Mouse (Mus musculus) naive thymus-derived CD4-positive, alpha-beta T cell, adult 2 months (primary cell): Measurements from ENCODE around the gene Dync1h1.
A peak's percentile ranks its signal among the peaks of the same experiment; 100 is the strongest.
"Not testable (repeated sequence)": the region's sequence is repeated elsewhere in the genome, so short reads cannot be mapped to it uniquely, and the experiment has no call there.

ENCODE experiments used
- DNase-seq: peaks from one replicate; pipeline ENCODE4 v3.0.0-alpha.2; 2011; ENCODE audit warnings: low read depth

Dync1h1 gene

DNA sequence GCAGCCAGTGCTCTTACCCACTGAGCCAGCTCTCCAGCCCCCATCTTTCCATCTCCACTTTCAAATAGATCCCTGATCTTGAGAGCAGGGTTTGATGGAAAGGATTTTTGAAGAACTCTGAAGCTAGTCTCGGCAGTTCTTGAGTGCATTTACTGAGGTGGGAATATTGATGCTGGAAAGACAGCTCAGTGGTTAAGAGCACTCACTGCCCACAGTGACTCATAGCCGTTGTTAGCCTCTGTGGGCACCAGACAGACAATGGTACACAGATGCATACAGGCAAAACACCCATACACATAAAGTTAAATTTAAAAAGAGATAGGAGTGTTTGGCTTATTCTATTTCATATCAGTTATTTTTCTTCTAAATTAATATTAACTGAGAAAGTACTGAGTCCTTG, 5.4 kb downstream of the Dync1h1 start:
- DNase-seq: no peak

DNA sequence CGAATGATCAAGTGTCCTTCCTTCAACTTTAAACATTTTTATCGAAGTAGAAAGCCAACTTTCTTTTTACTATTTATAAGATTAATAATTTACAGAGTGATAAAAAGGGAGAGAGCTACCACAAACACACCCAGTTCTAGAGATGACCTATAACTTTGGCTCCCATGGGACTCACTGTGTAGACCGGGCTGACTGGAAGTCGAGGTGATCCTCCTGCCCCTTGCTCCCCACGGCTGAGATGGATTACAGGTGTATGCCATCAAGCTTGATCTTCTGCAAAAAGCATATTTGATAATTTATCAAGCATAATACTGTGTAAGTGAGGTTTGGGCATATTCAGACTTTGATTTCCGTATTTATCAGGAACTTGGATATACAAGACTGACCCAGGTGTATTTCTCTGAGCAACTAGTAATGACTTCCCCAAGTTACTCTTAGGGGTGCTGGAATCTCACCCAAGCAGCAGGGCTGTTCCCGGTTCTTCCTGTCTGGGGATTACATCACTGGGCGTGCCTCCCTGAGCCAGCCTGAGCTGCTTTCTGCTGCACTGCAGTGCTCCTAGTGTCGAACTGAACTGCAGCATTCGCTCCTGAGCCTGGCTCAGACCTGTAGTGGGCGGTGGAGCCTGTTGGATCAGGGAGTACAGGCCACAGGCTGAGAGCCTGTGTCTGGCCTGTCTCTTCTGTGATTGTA, 7.4 kb downstream of the Dync1h1 start:
- no peak for DNase-seq

DNA sequence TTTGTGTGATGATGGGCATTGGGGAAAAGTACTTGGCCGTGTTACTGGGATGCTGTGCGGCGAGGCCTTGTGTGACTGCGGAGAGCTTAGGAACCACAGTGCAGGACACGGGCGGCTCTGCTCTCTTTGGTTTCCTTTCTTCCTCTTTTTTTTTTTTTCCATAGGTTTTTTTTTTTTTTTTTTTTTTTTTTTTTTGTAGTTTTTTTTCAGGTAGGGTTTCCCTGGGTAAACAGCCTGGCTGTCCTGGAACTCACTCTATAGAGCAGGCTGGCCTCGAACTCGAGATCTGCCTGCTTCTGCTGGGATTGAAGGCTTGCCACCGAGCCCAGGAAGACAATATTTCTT, 7.9 kb downstream of the Dync1h1 start:
- no peak for DNase-seq

DNA sequence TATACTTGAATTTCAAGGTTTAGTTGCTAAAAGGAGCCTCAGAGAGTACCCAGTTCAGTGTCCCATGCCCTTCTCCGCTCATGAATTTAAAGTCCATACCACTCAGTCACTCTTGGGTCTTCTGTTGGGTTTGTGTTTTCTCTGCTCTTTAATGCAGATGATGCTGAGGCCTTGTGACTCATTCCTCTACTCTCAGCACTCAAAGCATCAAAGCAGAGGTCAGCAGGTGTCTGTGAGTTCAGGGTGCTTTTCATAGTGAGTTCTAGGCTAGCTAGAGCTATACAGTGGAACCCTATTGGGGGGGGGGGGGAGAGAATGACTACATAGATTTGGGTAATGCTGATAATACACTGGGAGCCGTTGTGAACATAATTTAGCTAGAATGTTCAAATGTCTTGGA, 9.5 kb downstream of the Dync1h1 start:
- no peak for DNase-seq

DNA sequence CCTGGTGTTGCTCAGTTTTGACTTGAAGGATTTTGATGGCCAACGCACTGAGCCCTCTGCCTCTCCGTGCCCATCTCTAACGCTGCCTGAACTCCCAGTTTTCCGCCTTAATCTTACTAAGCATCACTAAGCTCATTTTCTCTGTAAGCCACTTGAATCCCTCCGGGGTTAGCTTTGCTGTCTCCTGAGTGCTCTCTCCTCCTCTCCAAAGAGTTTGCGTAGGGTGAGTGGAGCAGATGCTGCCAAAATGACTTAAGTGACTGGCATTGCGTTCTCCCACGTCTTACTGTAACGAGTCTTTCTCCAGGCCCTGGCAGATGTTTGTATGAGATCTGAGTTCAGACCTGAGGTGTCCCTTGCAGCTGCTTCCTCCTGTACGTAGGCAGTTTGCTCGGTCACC, 28.8 kb downstream of the Dync1h1 start:
- no peak for DNase-seq

DNA sequence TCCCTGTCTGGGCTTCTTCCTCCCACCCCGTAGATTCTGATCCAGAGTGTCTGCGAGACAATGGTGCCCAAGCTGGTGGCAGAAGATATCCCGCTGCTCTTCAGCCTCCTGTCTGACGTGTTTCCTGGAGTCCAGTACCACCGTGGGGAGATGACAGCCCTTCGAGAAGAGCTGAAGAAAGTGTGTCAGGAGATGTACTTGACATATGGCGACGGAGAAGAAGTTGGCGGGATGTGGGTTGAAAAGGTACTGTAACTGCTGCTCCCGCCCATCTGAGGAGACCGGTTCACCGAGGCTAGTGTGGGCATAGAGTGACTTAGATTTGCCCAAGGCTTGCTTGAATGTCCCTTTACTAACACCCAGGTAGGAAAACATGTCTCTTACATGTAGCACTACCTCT, 35.0 kb downstream of the Dync1h1 start:
- DNase-seq: no peak

DNA sequence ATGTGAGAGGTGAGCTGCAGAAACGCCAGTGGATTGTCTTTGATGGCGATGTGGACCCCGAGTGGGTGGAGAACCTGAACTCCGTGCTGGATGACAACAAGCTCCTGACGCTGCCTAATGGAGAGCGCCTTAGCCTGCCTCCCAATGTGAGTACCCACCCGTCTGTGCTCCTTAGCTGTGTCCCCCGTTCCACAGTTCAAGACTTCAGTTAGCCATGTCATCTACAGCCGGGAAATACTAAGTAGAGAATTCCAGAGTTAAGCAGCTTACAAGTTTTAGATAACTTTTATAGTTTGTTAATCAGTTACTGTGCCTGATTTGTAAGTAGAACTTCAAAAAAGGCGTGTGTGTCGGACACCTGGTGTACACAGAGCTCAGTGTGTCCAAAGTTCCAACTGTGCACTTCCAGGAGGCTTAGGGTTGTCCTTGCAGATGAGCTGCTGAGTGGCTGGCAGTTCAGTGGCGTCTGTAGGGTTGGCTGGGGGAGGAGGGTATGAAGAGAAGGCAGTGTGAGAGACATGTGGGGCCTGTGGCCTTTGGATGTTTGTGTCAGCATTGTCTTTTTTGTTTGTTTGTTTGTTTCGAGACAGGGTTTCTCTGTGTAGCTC, 36.4 kb downstream of the Dync1h1 start:
- no peak for DNase-seq

DNA sequence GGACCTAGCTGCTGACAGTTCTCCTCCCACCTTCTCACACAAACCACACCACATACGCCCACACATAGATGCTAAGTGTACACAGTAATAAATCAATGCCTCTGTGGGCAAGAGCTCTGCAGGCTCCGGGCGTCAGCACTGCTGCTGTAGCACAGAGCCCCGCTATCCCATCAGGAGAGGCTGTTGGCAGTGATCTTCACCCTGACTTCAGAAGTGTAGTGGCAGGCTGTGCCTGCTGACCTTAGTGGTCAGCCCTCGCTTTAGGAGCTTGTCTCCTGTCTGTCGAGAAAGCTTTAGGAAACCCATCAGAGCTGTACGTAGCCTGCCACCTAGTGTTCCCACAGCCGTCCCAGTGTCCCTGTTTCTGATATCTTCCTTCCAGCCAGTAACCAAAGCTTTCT, 49.0 kb downstream of the Dync1h1 start:
- no peak for DNase-seq

DNA sequence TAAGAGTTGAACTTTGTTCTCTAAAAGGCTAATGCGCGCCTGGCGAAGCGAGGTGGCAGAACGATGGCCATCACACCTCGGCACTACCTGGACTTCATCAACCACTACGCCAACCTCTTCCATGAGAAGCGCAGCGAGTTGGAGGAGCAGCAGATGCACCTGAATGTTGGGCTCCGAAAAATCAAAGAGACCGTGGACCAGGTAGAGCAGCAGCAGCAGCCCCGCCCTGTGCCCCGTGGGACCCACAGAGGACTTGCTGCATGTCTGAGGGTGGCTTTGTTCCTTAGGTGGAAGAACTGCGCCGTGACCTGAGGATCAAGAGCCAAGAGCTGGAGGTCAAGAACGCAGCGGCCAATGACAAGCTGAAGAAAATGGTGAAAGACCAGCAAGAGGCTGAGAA, 50.2 kb downstream of the Dync1h1 start:
- DNase-seq: no peak

DNA sequence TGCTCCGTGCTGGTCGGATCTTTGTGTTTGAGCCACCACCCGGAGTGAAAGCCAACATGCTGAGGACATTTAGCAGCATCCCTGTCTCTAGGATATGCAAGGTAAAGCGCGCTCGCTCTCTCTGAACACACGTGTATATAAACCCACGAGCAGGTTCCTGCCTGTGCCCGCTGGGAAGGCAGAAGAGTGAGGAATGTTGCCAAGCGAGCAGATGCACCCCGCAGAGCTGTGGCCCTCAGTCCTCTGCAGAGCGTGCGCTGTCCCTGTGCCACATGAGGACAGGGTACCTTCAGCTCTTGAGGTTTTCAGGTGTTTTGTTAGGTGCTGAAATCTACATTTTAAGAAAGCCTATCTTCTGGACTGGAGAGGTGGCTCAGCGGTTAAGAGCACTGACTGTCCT, 60.5 kb downstream of the Dync1h1 start:
- DNase-seq: no peak

DNA sequence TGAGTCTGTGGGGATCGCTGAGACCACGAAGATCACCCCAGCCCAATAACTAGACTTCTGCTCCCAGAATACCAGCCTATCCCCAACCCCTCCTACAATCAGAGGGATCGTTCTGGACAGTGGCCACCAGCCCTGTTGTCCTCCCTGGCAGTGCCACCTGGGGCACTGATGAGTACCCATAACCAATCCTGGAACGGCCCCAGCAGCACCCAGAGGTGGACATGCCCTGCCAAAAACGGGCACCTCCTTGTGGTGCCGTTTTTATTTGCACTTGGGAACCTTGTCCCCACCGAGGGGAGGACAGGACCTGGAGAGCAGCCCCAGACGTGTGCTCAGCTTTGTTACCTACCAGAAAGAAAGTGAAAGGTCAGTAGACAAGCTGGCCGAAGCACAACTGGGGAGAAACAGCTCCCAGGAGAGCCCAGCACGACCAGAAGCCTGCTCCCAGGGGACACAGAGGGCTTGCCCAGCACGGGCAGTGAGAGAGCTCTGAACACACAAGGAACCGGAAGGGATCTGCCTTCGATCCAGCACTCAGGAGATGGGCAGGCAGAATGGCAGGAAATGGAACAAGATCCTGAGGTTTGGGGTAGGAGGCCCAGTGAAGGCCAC, 66.3 kb downstream of the Dync1h1 start:
- no peak for DNase-seq

DNA sequence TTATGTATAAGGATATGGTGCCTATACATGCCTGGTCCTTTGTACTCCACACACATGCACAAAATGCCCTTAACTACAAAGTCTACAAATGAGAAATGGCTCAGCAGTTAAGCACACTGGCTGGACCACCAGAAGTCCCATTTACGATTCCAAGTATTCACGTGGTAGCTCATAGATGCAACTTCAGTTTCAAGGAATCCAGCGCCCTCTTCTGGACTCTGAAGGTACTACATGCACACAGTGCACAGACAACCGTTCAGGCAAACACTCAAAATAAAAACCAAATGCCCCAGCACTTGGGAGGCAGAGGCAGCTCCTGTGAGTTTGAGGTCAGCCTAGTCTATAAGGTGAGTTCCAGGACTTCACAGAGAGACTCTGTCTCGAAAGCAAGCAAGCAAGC, 73.0 kb downstream of the Dync1h1 start:
- peak; percentile 51 for DNase-seq

DNA sequence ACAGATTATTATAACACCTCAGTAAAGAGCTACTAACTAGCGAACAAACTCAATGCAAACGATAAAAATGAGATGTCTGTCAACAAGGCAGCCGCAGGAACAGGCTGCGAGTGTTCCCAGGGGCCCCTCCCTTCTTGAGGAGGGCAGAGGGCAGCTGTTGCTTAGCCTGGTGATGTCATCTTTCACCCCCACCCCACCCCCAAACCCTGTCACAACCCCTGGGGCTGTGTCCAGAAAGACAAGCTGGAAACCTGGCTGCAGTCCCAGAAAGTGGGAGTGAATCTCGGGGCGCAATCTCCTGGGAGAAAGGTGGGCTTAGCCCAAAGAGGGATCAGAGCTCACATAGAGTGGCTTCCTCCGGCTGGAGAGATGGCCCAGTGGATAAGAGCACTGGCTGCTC, 79.9 kb downstream of the Dync1h1 start:
- no peak for DNase-seq

DNA sequence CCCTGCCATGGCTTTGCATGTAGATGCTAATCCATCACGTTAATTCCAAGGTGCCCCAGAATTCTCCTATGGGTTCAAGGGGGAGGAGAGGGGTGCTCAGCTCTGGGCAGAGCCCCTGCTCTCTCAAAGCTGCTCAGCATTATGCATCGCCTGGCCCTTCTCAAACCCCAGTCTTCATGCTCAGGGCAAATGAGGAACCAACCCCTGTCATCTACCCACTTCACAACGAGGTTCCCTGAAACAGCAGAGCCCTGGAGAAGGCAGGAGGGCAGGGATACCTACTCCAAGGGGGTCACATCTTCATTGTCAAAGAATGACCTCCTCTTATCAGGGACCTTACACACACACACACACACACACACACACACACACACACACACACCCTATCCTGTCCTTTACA, 80.6 kb downstream of the Dync1h1 start:
- DNase-seq: no peak

DNA sequence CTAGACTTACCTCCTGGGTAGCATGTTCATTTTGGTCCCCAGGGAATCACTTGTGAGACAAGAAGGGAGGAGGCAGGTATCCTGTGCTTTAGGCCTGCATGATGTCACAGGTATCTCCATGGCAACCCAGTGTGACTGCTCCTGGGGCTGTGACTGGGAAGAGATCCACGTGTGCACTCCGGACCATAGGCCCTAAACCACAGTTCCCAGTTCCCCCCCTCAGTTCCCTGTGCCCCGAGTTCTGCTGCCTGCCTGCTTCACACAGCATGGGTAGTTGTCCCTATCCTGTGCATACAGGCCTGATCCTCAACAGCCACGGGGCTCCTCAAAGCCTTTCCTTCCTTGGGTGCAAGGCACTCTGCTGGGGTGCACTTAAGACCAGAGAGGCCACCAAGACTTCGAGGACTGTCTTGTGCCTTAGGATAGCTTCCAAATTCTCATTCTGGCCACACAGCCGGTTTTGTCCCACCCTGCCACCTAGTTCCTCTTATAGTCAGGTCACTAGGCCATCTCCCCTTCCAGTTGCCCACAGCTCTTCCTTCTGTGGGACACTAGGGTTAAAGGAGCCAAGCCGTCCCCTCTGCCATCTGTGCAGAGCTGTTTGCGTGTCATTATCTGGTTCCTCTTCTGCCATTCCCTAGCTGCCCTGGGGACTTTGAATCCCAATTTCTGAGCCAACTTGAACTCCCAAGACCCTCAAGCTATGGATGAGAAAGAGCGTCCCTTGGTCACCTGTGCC, 81.5 kb downstream of the Dync1h1 start, which contains the start of gene 1700001K19Rik:
1700001K19Rik (minus strand) TSS at position 59 of the 739 bp plus-strand sequence.
- no peak for DNase-seq

DNA sequence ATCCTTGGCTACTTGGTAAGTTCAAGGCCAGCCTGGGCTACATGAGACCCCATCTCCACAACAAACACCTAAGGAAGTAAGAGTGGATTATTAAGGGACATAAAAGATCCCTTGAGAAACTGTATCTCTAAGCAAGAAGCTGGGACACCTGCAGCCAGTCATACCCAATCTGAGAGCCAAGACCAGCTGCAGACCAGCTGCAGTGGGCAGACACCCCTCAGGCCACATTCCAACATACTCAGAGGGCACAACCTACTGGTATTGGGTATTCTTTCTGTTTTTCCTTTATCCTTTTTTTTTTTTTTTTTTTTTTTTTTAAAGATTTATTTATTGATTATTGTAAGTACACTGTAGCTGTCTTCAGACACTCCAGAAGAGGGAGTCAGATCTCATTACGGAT, 82.3 kb downstream of the Dync1h1 start:
- no peak for DNase-seq

DNA sequence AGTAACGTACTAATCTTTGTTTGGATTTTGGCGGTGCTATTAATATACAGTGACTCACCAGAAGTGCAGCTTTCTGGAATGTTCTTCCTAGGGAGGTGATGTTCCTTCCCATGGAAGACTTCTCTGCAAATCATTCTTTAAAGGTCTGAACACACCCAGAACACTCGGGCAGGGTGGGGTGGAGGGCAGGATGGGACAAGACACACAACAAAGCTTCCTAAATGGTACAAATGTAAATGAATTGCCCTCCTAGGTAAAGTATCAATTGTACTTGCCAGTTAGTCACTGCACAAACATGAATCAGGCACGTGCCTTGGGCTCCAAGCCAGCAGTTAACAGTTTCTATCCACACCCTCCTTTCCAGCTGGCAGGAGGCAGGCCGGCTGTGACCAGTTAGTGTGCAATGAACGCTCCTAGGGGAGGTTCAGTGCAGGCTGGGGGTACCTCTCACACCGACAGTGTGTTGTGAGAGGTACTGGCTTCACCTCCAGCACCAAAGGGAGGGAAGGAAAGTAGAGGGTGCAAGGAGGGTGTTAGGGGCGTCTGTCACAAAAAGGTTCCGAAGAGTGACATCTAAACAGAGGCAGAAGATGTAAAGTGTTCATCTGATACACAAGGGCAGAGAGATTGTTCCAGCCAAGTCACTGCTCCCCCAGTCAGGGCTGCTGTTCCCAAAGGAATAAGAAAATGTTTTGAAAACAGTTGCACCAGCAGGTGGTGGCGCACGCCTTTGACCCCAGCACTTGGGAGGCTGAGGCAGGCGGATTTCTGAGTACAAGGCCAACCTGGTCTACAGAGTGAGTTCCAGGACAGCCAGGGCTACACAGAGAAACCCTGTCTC, 86.9 kb downstream of the Dync1h1 start:
- DNase-seq: no peak

DNA sequence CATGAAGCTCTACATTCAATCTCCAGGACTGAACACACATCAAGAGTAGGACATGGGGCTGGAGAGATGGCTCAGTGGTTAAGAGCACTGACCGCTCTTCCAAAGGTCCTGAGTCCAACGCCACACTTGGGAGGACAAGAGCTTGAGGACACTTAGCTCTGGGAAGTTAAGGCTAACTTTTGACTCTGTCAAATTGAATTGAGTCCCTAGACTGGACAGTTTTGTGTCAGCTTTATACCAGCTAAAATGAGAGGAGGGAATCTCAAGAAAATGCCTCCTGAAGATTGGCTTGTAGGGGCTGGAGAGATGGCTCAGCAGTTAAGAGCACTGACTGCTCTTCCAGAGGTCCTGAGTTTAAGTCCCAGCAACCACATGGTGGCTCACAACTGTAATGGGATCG, 87.7 kb downstream of the Dync1h1 start:
- DNase-seq: peak; percentile 34

DNA sequence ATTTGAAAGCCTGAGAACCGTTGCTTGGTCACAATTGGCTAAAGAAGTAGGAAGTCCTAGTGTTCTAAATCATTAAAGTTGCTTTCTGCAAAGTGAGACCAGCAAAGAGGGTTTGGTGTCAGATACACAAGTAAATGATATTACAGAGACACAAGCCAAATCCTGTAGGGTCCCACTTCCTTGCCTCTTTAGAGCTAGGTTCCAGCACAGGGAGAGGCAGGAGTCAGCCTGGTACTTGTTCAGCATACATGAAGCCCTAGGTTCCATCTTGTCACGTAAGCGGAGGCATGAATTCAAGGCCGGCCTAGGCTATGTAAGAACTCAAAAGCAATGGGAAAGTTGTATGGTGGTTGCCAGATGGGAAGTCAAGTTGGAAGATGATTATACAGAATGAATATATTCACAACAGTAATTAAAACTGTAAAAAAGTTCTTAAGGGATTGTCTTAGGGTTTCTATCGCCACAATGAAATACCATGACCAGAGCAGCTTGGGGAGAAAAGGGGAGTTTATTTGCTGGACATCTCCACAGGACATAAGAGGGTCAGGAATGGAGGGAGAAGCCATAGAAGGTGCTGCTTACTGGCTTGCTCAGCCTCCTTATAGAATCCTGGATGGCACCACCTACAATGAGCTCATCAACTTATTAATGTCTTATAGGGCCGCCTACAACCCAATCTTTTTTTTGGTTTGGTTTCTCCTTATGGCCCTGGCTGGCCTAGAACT, 88.8 kb downstream of the Dync1h1 start:
- peak; percentile 48 for DNase-seq

DNA sequence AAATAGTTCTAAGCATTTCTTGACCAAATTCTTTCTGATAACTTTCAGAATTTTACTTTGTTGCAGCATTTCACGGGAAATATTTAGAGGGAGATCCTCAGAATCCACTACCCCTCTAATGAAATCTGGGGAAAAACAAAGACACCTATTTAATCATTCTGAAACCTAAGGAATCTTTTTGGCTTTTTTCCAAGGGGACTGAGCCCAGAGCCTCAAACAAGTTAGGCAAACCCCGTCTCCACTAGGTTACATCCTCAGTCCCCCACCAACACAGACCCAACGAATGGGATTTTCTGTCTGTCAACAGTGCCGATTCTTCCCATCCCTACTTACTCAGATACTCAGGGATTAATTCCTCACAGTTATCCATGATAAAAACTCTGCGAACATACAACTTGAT, 92.1 kb downstream of the Dync1h1 start:
- not testable (repeated sequence) for DNase-seq

DNA sequence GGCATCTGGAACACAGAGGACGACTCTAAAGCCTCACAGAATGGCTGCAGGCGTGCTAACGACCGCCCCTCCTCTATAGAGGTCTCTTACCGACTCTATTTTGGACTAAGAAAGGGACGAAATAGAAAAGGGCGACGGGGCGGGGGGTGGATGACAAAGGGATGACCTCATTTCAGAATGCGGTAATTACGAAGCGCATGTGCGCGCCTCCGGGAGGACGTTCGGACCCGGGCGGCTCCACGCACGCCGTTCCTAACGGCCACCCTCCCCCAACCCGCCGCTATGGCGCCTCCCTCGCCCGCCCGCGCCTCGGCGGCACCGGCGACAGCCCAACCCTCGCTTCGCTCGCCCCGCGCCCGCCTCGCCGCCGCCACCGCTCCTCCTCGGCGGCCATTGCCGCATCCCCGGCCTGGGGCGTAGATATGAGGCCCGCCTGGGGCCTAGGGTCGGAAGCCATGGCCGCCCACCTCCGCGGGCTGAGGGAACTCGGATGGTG, 94.5 kb downstream of the Dync1h1 start:
- DNase-seq: no peak
